Mouse (Mus musculus) G1E (cell line): ENCODE measurements around the gene Prl2c5.
"Not testable (repeated sequence)": the region's sequence is repeated elsewhere in the genome, so short reads cannot be mapped to it uniquely, and the experiment has no call there.

Experiments used
- CTCF ChIP-seq: IDR thresholded peaks from 2 replicates; pipeline ENCODE4 v1.5.1; 2012; ENCODE audit warnings: low read depth, low read length, inconsistent platforms, mixed read lengths
- GATA1 ChIP-seq: IDR thresholded peaks from 2 replicates; pipeline ENCODE4 v1.6.1; 2012; ENCODE audit warnings: borderline replicate concordance, low read length, inconsistent platforms, mixed read lengths
- TAL1 ChIP-seq: conservative IDR thresholded peaks from 2 replicates; pipeline ENCODE4 v1.6.1; 2012; ENCODE audit warnings: low read depth, low read length, inconsistent platforms, mixed read lengths

DNA sequence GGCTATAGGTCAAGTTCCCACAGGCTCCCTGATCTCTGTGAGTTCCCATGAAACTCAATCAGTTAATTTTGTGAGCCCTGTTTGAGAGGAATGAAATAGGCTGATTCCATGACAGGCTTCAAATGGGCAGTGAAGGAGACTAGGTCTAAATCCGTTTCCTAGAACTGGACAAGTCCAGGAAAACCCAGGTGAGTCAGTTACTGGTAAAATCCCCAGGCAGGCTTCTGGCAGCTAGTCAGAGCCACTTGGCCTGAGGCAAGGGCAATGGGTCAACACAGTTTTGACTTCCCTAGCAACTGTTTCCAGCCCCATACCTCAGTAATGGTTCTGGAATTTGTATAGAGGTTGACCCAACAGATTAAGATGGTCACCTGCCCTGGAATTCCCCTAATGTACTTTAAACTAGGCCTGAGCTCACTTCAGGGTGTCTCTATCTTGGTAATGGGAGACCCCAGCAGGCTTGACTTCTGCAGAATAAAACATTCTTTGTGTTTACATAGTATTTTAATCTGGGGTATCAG lies 8.8 kb upstream of the Prl2c5 start:
- not testable (repeated sequence) for TF ChIP-seq CTCF, GATA1, TAL1
